Mouse (Mus musculus) liver, embryonic 11.5 days (tissue): ENCODE results near the gene Smg6. TPM values are rescaled to one million over a fixed set of nuclear protein-coding genes. Genes with fewer than 3 reads are reported as not detected.

Experiments used
- ATAC-seq: fragments of 200-750 bp; cut with Nextera tagmentation; replicated peaks from 2 replicates; pipeline ENCODE4 v1.8.0; 2017; ENCODE audit warnings: moderate number of reproducible peaks, mild to moderate bottlenecking, moderate TSS enrichment, moderate library complexity; ENCODE audit not compliant: low FRiP score
- DNase-seq: peaks from one replicate; pipeline ENCODE4 v3.0.0-alpha.2; 2017; ENCODE audit warnings: low spot score
- H3K27ac ChIP-seq: fragments of 300-500 bp; sonication (generic); 2 replicates; pipeline ENCODE4 v1.5.1; 2014; ENCODE audit warnings: mild to moderate bottlenecking, low read depth, low read length, control low read depth
- H3K27me3 ChIP-seq: fragments of 300-500 bp; sonication (generic); replicated peaks from 2 replicates; pipeline ENCODE4 v1.6.1; 2014; ENCODE audit warnings: low read length, mixed read lengths; ENCODE audit not compliant: control insufficient read depth, insufficient read depth
- H3K36me3 ChIP-seq: fragments of 300-500 bp; sonication (generic); 2 replicates; pipeline ENCODE4 v1.6.1; 2014; ENCODE audit warnings: mild to moderate bottlenecking, low read length, moderate library complexity, mixed read lengths; ENCODE audit not compliant: control insufficient read depth, insufficient read depth
- H3K4me1 ChIP-seq: fragments of 300-500 bp; sonication (generic); replicated peaks from 2 replicates; pipeline ENCODE4 v1.6.1; 2014; ENCODE audit warnings: low read length, mixed read lengths; ENCODE audit not compliant: control insufficient read depth, insufficient read depth
- H3K4me2 ChIP-seq: fragments of 300-500 bp; sonication (generic); 2 replicates; pipeline ENCODE4 v1.6.1; 2014; ENCODE audit warnings: mild to moderate bottlenecking, control low read depth, moderate library complexity
- H3K4me3 ChIP-seq: fragments of 300-500 bp; sonication (generic); 2 replicates; pipeline ENCODE4 v1.5.1; 2014; ENCODE audit warnings: low read depth, low read length, control low read depth
- H3K9ac ChIP-seq: fragments of 300-500 bp; sonication (generic); 2 replicates; pipeline ENCODE4 v1.6.1; 2014; ENCODE audit warnings: low read depth, low read length, control low read depth
- H3K9me3 ChIP-seq: fragments of 300-500 bp; sonication (generic); 2 replicates; pipeline ENCODE4 v1.6.1; 2016; ENCODE audit warnings: low read length, inconsistent platforms, mixed read lengths; ENCODE audit not compliant: control insufficient read depth
- WGBS: fragments of 180-500 bp; shearing (Covaris S2); extraction: QIAGEN DNeasy Blood & Tissue Kit; methylation state at CpG from one replicate; pipeline ENCODE4 v1.1.7; 2014; 5-methylcytosine and 5-hydroxymethylcytosine counted together
- polyA plus RNA-seq: library from polyadenylated mRNA; unstranded; fragments of >200 nt; fragmentation: Nextera tagmentation; extraction: Ambion mirVana; gene quantifications from 2 replicates; pipeline ENCODE4 v1.2.1, GENCODE M21; 2014

The Smg6 gene
- polyA plus RNA-seq, 1 experiment from 2014 or later = 12.4 TPM

DNA sequence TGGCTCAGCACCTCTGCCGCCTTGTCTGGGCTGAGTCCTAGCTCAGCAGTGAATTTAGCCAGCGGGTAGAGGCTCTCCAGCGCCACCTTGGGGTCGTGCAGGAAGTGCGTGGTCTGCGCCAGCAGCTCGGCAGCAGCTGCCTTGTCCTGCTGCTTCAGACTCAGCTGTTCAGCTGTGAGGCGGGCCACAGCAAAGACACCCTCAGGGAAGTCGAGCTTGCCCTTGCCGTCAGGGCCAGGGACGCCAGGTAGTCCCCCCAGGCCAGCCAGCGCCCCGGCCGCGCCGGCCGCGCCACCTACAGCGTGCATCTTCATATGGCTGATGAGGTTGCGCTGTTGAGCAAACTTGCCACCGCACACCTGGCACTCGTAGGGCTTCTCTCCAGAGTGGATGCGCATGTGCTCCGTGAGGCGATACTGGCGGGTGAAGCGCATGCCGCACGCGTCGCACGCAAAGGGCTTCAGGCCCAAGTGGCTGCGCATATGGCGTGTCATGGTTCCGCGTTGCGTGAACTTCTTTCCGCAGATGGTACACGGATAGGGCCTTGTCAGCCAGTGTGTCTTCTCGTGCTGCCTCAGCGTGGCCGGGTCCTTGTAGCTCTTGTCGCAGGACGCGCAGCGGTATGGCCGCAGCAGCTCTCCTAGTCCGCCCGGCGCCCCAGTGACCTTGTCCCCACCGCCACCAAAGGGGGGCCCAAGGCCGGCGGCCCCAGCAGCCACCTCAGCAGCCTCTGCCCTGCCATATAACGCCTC, 240.0 kb downstream of the Smg6 start:
- peak; percentile 78 for DNase-seq
- Histone ChIP-seq H3K9me3 (no peaks in the 10 kb centered on the region), H3K4me2 (peak overlapping the region; percentile 97), H3K36me3 (peaks cover 4% of the 10 kb centered on the region; the same call in 1 of the 2 replicates), H3K27ac (no peak overlapping the region), H3K27me3 (peaks cover 62% of the 10 kb centered on the region), H3K4me3 (peak overlapping the region; percentile 65), H3K4me1 (peaks cover 53% of the 10 kb centered on the region), H3K9ac (no peak overlapping the region)
- WGBS = 5% methylated on average over 54 of the region's 54 CpGs
- ATAC-seq = peak; percentile 47; the same call in 1 of the 2 replicates

DNA sequence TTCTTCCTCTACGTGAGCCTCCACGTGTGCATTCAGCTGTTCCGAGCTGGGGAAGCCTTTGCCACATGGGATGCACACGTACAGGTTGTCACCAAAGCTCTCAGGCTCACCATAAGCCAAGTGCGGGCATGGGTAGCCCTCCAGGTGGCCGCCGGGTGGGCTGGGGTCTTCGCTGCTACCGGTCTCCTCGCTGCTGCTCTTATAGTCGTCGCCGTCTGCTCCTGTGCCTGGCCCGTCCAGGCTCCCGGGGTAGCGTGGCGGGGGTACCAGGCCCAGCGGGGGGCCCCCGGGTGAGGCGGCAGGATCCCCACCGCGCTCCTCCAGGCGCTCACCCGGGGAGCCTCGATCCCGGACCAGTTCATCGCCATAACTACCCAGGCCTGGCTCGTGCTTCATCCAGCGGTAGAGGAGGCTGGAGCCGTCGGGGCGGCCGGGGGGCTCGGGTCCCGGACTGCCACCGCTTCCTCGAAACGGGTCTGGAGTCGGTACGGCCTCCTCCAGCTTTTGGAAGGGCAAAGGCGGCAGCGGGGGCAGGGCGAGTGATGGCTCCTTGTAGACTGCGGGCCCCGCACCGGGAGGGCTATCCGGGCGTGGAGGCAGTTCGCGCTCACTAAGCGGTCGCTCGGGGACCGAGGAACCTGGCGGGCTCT, 240.7 kb downstream of the Smg6 start:
- H3K4me1 ChIP-seq = peaks cover 53% of the 10 kb centered on the region
- H3K4me2 ChIP-seq = peak overlapping the region; percentile 97
- H3K9ac ChIP-seq = peak overlapping the region; percentile 52
- peaks cover 69% of the 10 kb centered on the region for H3K27me3 ChIP-seq
- H3K4me3 ChIP-seq = peak overlapping the region; percentile 65
- ATAC-seq (no peak), DNase-seq (peak; percentile 59)
- H3K36me3 ChIP-seq = peaks cover 4% of the 10 kb centered on the region; the same call in 1 of the 2 replicates
- H3K9me3 ChIP-seq = no peaks in the 10 kb centered on the region
- no peak overlapping the region for H3K27ac ChIP-seq
- 5% methylated on average over 55 of the region's 55 CpGs for WGBS

DNA sequence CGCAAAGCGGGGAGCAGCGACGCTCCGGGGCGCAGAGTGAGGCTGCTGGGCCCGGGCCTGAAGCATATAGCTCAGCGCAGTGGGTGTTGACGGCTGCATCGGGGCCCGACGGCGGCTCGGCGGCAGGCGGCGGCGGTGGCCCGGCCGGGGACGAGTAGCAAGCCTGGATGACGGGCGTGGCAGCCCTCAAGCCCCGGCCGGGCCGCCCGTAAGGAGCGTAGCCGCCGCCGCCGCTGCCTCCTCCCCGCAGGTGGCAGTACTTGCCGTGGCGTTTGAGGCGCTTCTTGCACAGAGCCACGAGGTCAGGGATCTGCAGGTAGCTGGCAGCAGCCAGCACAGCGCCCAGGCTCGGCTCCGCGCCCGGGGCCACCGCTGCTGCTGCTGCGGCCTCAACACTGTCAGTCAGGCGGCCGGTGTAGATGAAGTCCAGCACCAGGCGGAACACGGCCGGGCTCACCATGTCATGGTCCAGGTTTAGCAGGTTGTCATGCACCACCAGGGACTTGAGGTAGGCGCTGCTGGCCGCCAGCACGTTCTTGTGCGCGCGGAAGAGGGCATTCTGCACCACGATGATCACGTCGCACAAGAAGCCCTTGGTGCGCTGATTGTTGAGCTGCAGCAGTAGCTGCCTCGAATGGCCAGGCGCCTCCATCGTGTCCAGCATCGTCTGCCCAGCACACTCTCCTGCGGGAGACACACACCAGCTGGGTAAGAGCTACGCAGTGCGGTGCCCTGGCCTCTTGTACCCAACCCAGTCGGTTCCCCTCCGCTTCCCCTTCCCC, 241.4 kb downstream of the Smg6 start:
- WGBS = 2% methylated on average over 68 of the region's 68 CpGs
- ATAC-seq (no peak), DNase-seq (peak; percentile 68)
- Histone ChIP-seq H3K36me3 (peaks cover 4% of the 10 kb centered on the region; the same call in 1 of the 2 replicates), H3K27me3 (peaks cover 77% of the 10 kb centered on the region), H3K9me3 (no peaks in the 10 kb centered on the region), H3K4me1 (peaks cover 59% of the 10 kb centered on the region), H3K9ac (peak overlapping the region; percentile 52), H3K27ac (no peak overlapping the region), H3K4me2 (peak overlapping the region; percentile 97), H3K4me3 (peak overlapping the region; percentile 65)

DNA sequence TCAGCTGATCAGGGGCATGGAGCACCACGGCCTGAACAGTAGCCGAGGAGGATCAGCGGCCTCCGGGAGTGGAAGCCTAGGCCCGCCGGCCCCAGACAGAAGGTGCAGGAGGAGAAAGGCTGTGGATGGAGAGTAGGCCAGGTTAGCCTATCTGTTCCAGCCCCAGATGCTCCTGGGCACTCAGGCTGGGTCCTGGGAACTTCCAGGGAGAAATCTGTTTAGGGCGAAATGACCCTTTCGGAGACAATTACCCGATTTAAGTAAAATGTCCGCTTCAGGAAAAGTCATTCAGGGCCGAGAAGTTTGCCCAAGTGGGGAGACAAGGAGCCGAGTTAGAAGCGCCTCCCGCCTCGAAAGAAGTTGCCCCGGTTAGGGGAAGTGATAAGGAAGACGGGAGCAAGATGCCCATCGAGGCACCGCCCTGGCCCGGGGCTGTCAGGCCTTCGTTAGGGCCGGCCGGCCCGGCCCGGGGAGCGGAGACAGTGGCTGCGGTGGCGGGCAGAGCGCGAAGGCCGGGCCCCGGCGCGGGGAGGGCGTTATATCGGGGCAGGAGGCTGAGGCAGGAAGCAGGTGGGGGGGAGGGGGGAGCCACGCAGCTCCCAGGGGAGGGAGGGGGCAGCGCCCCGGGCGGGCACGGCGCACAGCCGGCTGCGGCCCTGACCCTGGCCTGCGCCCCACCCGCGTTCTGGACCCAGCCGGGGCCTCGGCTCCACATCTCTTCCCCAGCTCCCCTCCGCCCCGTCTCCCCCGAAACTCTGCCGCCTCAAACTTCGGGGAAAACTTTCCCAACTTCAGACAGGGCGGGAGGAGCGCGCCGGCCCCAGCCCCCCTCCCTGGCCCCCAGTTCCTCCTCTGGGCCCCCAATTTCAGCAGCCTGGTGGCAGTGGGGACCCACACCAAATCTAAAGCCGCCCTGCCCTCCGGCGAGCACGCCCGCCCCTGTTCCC, 242.3 kb downstream of the Smg6 start:
- Histone ChIP-seq H3K4me1 (peaks cover 67% of the 10 kb centered on the region), H3K4me3 (peak overlapping the region; percentile 65), H3K27me3 (peaks cover 85% of the 10 kb centered on the region), H3K9ac (peak overlapping the region; percentile 64), H3K27ac (peak overlapping the region; percentile 38; the same call in 1 of the 2 replicates), H3K36me3 (peaks cover 4% of the 10 kb centered on the region; the same call in 1 of the 2 replicates), H3K9me3 (no peaks in the 10 kb centered on the region), H3K4me2 (peak overlapping the region; percentile 97)
- DNase-seq (peak; percentile 53), ATAC-seq (no peak)
- WGBS = 4% methylated on average over 58 of the region's 63 CpGs

DNA sequence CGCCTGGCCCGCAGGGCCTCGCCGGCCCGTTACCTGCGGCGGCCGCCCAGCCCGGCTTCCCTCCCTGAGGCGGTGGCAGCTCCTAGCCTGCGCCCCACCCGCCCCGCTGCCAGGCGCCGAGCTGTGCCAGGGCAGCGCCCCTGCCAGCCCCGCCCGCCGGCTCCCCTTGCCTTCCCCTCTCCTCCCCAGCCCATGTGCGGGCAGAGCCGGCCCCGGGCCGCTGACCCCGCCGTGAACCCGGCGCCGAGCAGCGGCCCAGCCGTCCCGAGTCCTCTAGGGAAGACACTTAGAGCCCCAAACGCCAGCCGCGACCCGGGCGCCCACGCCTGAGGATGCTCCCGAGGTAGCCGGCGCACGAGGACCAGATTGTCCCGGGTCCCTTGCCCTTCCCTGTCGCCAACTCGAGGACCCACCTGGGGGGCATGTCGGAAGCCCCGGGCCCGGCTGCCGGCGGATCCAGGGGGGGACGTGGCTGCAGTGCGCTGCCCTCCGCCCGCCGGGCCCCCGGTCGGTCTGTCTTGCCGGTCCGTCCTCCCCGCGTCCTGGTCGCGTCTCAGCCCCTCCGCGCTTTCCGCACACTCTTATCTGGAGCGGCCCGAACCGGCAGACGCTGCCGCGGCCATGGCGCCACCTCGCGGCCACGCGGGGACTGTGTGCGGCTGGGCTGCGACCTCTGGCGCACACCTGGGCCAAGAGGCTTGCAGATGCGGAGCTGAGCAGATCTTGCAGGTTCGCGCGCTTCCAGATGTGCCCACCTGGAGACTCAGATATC, 243.2 kb downstream of the Smg6 start:
- Histone ChIP-seq H3K27ac (peak overlapping the region; percentile 55), H3K27me3 (peaks cover 94% of the 10 kb centered on the region), H3K9ac (peak overlapping the region; percentile 64), H3K4me1 (peaks cover 75% of the 10 kb centered on the region), H3K36me3 (no peaks in the 10 kb centered on the region; the same call in 1 of the 2 replicates), H3K9me3 (no peaks in the 10 kb centered on the region), H3K4me2 (peak overlapping the region; percentile 97), H3K4me3 (peak overlapping the region; percentile 65)
- DNase-seq = peak; percentile 84
- ATAC-seq = peak; percentile 47; the same call in 1 of the 2 replicates
- WGBS = under 1% methylated on average over 83 of the region's 83 CpGs

DNA sequence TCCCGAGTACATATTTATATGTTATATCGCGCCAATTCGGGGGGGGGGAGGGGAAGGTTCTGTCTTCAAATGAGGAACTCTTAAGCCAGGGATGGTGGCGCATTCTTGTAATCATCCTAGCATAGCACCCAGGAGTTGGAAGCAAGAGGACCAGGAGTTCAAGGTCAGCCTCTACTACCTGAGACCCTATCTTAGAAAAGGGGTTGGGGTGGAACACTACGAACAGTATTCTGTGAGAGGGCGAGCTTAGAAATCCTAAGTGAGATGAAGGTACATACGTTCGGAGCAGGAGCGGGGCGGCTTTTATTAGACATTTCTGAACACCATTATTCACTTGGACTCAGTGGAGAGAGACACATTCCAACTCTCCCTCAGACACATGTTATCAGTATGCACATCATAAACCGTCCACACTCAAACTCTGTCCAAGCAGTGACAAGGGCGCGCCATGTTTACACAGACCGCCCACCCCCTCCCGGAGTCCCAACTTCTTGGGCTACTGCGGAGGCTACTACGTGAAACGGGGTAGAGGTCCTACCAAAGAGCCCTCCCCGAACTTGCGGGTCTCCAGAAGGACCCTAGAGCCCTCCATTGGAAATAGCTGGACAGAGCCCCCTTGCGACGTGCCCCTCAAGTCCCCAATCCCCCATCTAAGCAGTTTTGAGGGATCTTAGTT, 243.9 kb downstream of the Smg6 start, which contains the start of gene Hic1:
Gene Hic1, minus strand, starts transcription at position 115 of the 676 bp plus-strand sequence.
- ATAC-seq (no peak), DNase-seq (no peak)
- Histone ChIP-seq H3K27me3 (peaks cover 97% of the 10 kb centered on the region), H3K27ac (peak within 1 kb of the TSS; percentile 55), H3K9ac (peak within 1 kb of the TSS; percentile 64), H3K4me2 (peak within 1 kb of the TSS; percentile 97), H3K4me3 (peak within 1 kb of the TSS; percentile 65), H3K9me3 (no peaks in the 10 kb centered on the region), H3K4me1 (peaks cover 80% of the 10 kb centered on the region), H3K36me3 (no peaks in the 10 kb centered on the region; the same call in 1 of the 2 replicates)
- WGBS = 8% methylated on average over 23 of the region's 23 CpGs
